In genomic region chr8:88522433-88523030, GRCm38 (mm10) we compare ENCODE assay signal across 8 mouse cellular contexts. TPM values are rescaled to one million over a fixed set of nuclear protein-coding genes. Genes with fewer than 3 reads are reported as not detected.
DNase-seq lines count a peak whose midpoint lies in the region; ATAC-seq and TF ChIP-seq lines count a peak whose summit lies in the region.

No protein-coding gene starts in this region.

- H3K4me2 ChIP-seq in forebrain, embryonic 13.5 days, result peak overlapping the region; percentile 98
- peak overlapping the region; percentile 61; the same call in 1 of the 2 replicates for H3K4me2 ChIP-seq in liver, embryonic 14.5 days (ENCODE audit: low read depth)
- peak overlapping the region; percentile 91 for H3K4me2 ChIP-seq in stomach, embryonic 14.5 days (replicated peaks; ENCODE audit: low read depth, low read length)

- H3K27ac ChIP-seq in forebrain, embryonic 13.5 days, result no peak overlapping the region
- H3K27ac ChIP-seq in liver, embryonic 14.5 days, result no peak overlapping the region
- no peak overlapping the region for H3K27ac ChIP-seq in stomach, embryonic 14.5 days (ENCODE audit: low read length)

- no peak for DNase-seq in liver, embryonic 14.5 days (ENCODE audit: low read depth in 3 of 3, low spot score in 3 of 3)
- no peak for DNase-seq in layer of hippocampus, adult 9-10 months (ENCODE audit: low spot score)
- DNase-seq in kidney, postnatal 36 days, result no peak
- DNase-seq in ovary, postnatal 36 days (ENCODE audit: low spot score), result no peak

- no peak for TF ChIP-seq CTCF in liver, embryonic 14.5 days (IDR thresholded peaks at IDR 0.05; ENCODE audit: low read depth)

- H3K27me3 ChIP-seq in megakaryocyte, embryonic 14.5 days (replicated peaks), result peaks cover 96% of the 10 kb centered on the region
- peaks cover 29% of the 10 kb centered on the region; the same call in 1 of the 2 replicates for H3K27me3 ChIP-seq in forebrain, embryonic 13.5 days
- peaks cover 40% of the 10 kb centered on the region for H3K27me3 ChIP-seq in liver, embryonic 14.5 days (ENCODE audit: control insufficient read depth, insufficient read depth, low read length)
- no peaks in the 10 kb centered on the region; the same call in 1 of the 2 replicates for H3K27me3 ChIP-seq in stomach, embryonic 14.5 days (ENCODE audit: control insufficient read depth, insufficient read depth, low read length)

- no peaks in the 10 kb centered on the region for H3K36me3 ChIP-seq in megakaryocyte, embryonic 14.5 days (replicated peaks; ENCODE audit: low read length)
- no peaks in the 10 kb centered on the region for H3K36me3 ChIP-seq in forebrain, embryonic 13.5 days (ENCODE audit: poor library complexity, severe bottlenecking)
- no peaks in the 10 kb centered on the region for H3K36me3 ChIP-seq in liver, embryonic 14.5 days (replicated peaks; ENCODE audit: control insufficient read depth, insufficient read depth, low read depth)
- H3K36me3 ChIP-seq in stomach, embryonic 14.5 days (ENCODE audit: control insufficient read depth, insufficient read depth, low read length), result peaks cover 3% of the 10 kb centered on the region

- H3K9me3 ChIP-seq in megakaryocyte, embryonic 14.5 days, result no peaks in the 10 kb centered on the region
- H3K9me3 ChIP-seq in forebrain, embryonic 13.5 days (replicated peaks), result no peaks in the 10 kb centered on the region
- H3K9me3 ChIP-seq in liver, embryonic 14.5 days (ENCODE audit: control insufficient read depth, low read length), result no peaks in the 10 kb centered on the region
- H3K9me3 ChIP-seq in stomach, embryonic 14.5 days (ENCODE audit: control insufficient read depth, low read depth, low read length), result no peaks in the 10 kb centered on the region

- peaks cover 24% of the 10 kb centered on the region for H3K4me1 ChIP-seq in megakaryocyte, embryonic 14.5 days
- H3K4me1 ChIP-seq in forebrain, embryonic 13.5 days, result peaks cover 58% of the 10 kb centered on the region
- no peaks in the 10 kb centered on the region; a peak in 1 of 4 replicates for H3K4me1 ChIP-seq in liver, embryonic 14.5 days (replicated peaks; ENCODE audit: control insufficient read depth in 2 of 2, insufficient read depth in 2 of 2, low read length in 1 of 2)
- peaks cover 21% of the 10 kb centered on the region for H3K4me1 ChIP-seq in stomach, embryonic 14.5 days (ENCODE audit: control insufficient read depth, insufficient read depth, low read length)

- peak overlapping the region; percentile 64 for H3K4me3 ChIP-seq in megakaryocyte, embryonic 14.5 days (replicated peaks)
- H3K4me3 ChIP-seq in forebrain, embryonic 13.5 days, result peak overlapping the region; percentile 80
- H3K4me3 ChIP-seq in liver, embryonic 14.5 days (ENCODE audit: insufficient read depth in 1 of 2, low read depth in 2 of 2, low read length in 2 of 2), result peak overlapping the region; percentile 40 to 41; a peak in 2 of 4 replicates
- H3K4me3 ChIP-seq in stomach, embryonic 14.5 days (ENCODE audit: low read depth, low read length), result peak overlapping the region; percentile 68

- 26% methylated on average over 5 of the region's 5 CpGs for WGBS in forebrain, embryonic 13.5 days
- 27% methylated on average over 5 of the region's 5 CpGs for WGBS in liver, embryonic 14.5 days (ENCODE audit: insufficient replicate concordance)
- 40% methylated on average over 5 of the region's 5 CpGs for WGBS in stomach, embryonic 14.5 days

- H3K9ac ChIP-seq in forebrain, embryonic 13.5 days, result peak overlapping the region; percentile 88
- no peak overlapping the region for H3K9ac ChIP-seq in liver, embryonic 14.5 days (replicated peaks)
- H3K9ac ChIP-seq in stomach, embryonic 14.5 days (replicated peaks; ENCODE audit: low read depth, low read length), result peak overlapping the region; percentile 64; the same call in 1 of the 2 replicates

- no peak for TF ChIP-seq EP300 in liver, embryonic 14.5 days (IDR thresholded peaks at IDR 0.05; ENCODE audit: low read depth)

- ATAC-seq in megakaryocyte, adult 5-6 weeks (ENCODE audit: poor library complexity, severe bottlenecking), result no peak
- no peak for ATAC-seq in forebrain, embryonic 13.5 days
- no peak for ATAC-seq in liver, embryonic 14.5 days (ENCODE audit: insufficient read depth)
- ATAC-seq in stomach, embryonic 14.5 days (ENCODE audit: insufficient number of reproducible peaks, insufficient read depth, low FRiP score, low read depth), result no peak

RNA-seq across cellular contexts. Expression of gene Nkd1, which starts 1.4 kb away (rescaled TPM):
- polyA plus RNA-seq in megakaryocyte, embryonic 14.5 days (2012; ENCODE audit: insufficient read depth, low replicate concordance), result 1.3 TPM in 1 of 2 replicates, not detected in the other
- total RNA-seq in megakaryocyte, adult 5-6 weeks (2015), result not detected in 2 replicates
- total RNA-seq in megakaryocyte, adult 5-6 weeks (2017), result 0.07 TPM in 1 of 2 replicates, not detected in the other
- 44.9 and 47.7 TPM in 2 replicates for polyA plus RNA-seq in forebrain, embryonic 13.5 days (2015; fragmentation: Nextera tagmentation; extraction: Ambion mirVana)
- 0.97 and 1.1 TPM in 2 replicates for polyA plus RNA-seq in liver, embryonic 14.5 days (2012; rRNA removed)
- 0.96 and 1.1 TPM in 2 replicates for polyA plus RNA-seq in liver, embryonic 14.5 days (2014; fragmentation: Nextera tagmentation; extraction: Ambion mirVana)
- 31.2 and 33.7 TPM in 2 replicates for polyA plus RNA-seq in stomach, embryonic 14.5 days (2014; fragmentation: Nextera tagmentation; extraction: Ambion mirVana)

Comparison
In these comparisons a context has a peak if more than half of its experiments do, and no peak if none do; other contexts are left out.
1. RNA of gene Nkd1, which starts 1.4 kb away (polyA plus RNA-seq): 44.9 to 47.7 TPM in forebrain, embryonic 13.5 days and 31.2 to 33.7 TPM in stomach, embryonic 14.5 days; 1.3 TPM in megakaryocyte, embryonic 14.5 days and 0.96 to 1.1 TPM in liver, embryonic 14.5 days; every median in the first group is over 10 times any median in the second.
2. Peak in every context shown above with its lines, with median percentiles within 50 percentile points of each other: H3K4me3 ChIP-seq and H3K4me2 ChIP-seq.